Mouse (Mus musculus): ENCODE measurements around the gene Cntnap4. TPM values are rescaled to one million over a fixed set of nuclear protein-coding genes. Genes with fewer than 3 reads are reported as not detected.
A peak's percentile ranks its signal among the peaks of the same experiment; 100 is the strongest.

Gene Cntnap4
- not detected for total RNA-seq (2021)

DNA sequence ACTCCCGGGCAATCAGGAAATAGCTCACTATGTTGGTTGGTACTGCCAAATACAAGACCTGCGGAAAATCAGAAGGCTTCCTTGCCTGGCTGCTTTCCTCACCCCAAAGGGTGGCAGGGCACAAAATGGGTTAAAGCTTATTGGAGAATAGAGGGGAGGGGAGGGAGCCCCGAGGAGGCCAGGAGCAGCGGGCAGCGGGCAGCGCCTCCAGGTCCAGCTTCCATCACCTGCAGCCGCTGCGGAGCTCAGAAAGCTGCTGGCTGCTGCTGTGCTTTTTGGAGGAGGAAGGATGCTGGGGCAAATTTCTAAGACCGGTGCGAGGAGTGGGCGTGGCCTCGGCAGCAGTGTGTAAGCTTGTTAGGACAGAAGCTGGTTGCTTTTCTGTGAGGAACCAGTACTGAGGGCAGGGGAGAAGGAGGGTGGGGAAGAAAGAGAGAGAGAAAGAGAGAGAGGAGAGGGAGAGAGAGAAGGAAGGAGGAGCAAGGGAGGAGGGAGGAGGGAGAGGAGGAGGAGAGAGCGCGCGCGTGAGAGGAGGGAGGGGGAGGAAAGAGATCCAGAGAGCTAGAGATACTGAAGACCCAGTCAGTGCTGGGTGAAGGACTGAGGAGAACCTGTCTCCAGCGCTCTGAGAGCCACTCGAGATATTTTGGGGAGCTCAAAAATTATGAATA lies at the start of gene Cntnap4:
TSS of gene Cntnap4 (plus strand) at position 573 of the 671 bp plus-strand sequence.
- DNase-seq = no peak
- intact Hi-C loops (cut with DNase I) = loop anchor here (2.0 to 5.0 kb wide), 2 partner anchors 403 to 1013 kb away; no protein-coding TSS in a partner anchor

DNA sequence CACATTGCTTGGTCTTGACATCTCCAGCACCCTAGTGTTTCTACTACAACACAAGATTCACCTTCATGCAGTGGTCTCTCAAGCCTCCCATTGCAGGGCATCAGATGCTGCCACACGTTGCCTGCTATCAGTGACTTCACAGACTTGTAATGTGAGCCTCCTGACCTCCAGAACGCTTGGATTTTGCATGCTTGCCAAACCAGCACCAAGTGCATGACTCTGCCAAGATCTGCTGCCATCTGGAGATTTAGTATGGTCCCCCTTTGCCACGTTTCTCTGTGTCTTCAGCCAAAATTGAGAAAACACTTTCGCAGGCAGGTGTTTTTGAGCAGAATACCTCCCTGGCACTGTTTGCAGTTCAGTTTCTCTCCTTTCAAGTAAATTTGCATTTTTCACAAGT lies 12.5 kb upstream of the Cntnap4 start:
- intact Hi-C loops (cut with DNase I) = no loop called here
- no peak for DNase-seq

DNA sequence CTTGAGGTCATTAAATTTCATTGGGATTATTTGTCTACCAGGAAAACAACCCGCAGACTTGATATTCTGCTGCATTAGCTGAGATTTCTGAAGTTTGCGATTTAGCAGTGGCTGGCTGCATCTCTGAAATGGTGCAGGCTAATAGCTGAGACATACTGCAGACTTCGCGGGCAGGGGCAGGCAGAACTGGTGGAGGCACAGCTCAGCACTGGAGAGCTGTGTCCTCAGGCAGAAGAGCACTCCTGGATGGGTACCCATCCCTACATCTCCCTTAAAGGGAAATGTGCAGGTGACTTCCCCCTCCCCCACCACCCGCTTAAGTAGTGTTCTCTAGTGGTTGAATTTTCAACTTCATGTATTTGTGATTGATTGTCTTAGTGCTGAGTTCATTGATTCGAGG lies 698 bp downstream of the Cntnap4 start:
- intact Hi-C loops (cut with DNase I) = loop anchor here (2.0 to 5.0 kb wide), 2 partner anchors 402 to 1012 kb away; no protein-coding TSS in a partner anchor
- no peak for DNase-seq

DNA sequence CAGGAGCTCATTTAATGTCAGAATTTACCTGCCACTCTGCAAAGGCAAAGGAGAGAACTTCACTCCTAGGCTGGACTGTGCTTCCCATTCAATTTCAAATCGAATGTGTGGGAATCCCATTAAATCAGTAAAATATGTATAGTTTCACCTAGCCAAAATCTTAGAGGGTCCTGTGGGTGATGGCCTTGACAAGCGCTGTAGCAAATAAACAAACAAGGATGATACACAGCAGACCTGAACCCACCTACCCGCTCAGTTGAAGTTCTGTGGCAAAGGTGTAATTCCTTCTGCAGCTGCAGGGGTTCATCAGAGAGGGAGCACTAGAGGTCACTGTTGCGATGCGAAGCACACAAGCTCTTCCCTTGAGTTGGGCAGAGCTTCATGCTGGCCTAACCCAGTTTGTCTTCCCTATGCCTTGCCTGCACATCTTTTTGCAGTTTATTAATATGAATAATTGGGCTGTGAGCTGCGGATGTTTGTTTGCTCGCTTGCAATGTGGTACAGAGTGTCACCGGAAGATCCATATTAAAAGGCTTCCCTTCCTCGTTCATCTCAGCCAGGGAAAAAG lies 1.6 kb downstream of the Cntnap4 start:
- DNase-seq = peak; percentile 4 to 12
- intact Hi-C loops (cut with DNase I) = loop anchor here (2.0 to 5.0 kb wide), 2 partner anchors 401 to 1011 kb away; no protein-coding TSS in a partner anchor

DNA sequence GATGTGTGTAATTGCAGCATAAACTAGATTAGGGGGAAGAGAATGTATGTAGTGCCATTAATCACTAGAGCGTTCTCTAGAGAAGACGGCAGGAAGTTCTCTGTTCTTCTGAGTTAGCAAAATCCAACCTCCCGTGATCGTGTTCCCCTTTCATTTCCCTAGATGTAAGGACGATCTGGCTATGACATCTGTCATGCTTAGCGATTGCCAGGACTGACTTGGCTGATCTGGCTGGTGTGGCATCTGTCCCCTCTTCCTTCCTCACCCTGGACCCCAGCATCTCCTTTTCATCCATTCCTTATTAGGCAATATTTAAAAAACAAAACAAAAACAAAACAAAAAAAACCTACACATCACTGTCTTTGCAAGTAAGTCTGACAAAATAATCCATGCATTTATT lies 11.6 kb downstream of the Cntnap4 start:
- no peak for DNase-seq
- intact Hi-C loops (cut with DNase I) = no loop called here

DNA sequence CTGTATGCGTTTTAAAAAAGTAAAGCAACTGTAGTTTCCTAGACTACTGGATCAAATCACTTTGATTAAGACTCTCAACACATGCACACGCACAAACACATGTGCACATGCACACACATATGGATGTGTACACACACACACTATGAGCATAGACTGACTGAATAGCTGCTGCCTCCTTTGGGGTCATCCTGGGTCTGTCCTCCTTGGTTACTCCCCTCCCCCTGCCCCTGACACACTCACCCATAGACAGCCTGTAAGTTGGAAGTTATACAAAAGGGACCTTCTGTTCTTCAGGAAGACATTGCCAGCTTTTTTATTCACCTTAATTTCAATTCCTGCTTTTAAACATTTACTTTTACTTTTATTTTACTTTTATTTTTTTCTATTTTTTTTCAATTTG lies 13.6 kb downstream of the Cntnap4 start:
- intact Hi-C loops (cut with DNase I) = no loop called here
- DNase-seq = no peak

DNA sequence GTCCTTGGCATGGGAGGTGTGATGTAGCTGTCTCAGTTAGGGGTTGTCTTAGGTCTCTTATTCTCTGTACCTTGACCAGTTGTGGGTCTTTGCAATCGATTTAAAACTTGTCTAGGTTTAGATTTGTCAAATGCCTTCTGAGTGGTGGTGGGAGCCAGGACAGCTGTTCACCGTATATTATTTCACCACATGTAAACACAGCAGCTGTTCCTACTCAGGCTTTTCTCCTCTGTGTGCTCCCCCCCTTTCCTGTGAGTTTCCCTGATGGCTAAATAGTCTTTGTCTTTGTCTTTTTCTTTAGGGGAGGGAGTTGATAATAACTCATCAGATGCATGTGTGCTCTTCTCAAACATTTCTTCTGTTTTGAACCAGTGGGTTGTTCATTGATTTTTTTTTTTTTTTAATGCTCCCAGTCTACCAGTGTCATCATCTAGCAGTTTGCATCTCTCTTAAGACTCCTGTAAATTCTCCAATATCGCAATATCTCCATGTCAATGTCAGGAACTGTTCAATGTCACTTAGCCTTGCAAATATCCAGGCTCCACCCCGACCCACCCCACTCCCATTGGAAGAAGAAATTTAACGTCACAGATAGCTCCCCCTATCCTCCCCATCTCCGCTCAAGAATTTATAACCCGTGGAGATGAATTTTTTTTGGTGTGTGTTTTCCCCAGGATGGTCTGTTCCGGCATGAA lies 18.7 kb downstream of the Cntnap4 start:
- no peak for DNase-seq
- intact Hi-C loops (cut with DNase I) = no loop called here

DNA sequence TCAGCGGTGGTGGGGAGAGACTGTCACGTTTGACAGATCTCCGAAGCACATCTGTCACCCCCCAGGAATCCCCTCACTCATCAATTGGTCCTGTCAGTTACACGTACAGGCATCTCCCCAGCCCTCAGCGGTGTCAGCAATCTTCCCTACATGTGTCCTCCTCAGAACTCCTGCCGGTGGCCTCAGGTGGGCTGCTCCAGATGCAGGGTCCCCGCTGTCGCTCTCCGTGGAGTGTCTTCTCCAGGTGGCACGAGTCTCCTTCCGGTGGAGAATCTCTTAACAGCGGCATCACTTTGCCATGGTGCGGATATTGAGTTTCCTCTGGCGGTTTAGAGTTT lies 19.2 kb downstream of the Cntnap4 start:
- no peak for DNase-seq
- intact Hi-C loops (cut with DNase I) = no loop called here

DNA sequence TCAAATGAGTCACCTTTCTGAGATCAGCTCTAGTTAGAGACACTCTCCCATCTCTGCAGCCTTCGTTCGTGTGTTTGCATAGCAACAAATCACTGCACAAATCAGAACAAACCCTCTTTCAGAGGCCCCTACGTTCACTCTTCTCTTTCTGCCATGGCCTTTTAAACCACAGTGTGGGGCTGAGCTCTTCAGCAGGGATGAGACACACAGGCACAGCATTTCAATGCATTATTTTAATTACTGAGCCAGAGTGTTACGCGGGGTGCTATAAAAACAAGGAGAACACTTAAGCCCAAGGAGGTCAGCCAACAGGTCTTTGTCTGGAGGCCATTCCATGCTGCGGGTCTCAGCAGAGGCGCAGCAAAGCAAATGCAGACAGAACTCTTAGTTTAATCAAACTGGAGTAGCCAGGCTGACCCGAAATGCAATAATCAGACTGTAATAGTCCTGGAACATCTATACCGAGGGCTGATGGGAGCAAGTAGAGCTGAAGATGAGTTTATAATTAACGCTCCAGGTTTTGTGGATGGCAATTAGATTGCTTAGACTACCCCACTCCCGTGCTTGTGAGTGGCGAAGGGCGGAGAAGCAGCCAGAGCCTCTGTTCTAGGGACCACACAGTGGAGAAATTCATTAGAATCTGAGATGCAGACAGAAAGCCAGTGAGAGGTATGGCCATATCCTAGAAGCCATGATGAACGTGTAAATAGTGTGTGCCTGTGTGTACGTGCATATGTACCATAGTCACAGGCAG lies 26.4 kb downstream of the Cntnap4 start:
- intact Hi-C loops (cut with DNase I) = no loop called here
- DNase-seq = no peak

DNA sequence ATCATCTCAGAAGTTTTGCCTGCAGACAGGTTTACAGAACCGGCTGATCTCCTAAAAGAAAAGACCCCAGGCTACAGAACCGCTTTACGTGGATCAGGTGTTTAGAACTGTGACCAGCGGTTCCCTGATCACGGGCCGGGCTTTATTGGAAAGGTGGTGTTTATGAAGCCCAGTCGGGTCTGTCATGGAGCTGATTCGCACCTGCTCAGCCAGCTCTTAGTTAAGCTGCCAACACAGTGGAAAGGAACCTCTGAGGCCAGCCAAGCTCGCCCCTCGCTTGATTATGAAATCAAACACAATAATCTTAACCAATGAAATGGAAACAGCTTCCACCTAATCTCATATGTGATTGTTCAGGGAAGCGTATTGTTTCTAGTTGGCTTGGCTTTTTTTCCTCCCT lies 30.1 kb downstream of the Cntnap4 start:
- intact Hi-C loops (cut with DNase I) = no loop called here
- DNase-seq = no peak

DNA sequence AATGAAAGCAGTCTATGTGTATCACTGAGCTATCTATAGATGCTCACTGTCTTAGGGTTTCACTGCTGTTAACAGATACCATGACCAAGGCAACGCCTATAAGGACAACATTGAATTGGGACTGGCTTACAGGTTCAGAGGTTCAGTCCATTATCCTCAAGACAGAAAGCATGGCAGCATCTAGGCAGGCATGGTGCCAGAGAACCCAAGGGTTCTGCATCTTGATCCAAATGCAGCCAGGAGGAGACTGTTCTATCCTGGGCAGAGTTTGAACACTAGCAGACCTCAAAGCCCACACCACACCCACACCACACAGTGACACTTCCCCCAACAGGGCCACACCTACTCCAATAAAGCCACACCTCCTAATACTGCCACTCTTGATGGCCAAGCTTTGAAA lies 31.3 kb downstream of the Cntnap4 start:
- no peak for DNase-seq
- intact Hi-C loops (cut with DNase I) = no loop called here

DNA sequence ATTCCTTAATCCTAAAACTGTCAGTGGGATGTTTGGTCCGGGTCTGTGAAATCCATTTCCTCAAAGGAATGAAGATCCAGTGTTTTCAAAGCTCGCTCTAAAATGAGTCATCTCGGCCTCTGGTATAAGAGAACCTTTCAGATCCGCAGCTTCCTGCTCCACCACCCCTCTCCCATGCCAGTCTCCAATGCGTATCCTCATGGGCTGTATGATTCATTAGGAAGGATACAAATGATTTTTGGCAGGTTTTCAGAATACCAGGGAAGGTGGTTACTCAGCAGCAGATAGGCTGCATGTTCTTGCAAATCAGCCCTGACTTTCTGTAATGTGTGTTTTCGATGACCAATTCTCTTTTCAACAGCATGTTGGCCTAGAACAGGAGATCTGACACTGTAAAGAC lies 40.3 kb downstream of the Cntnap4 start:
- intact Hi-C loops (cut with DNase I) = no loop called here

DNA sequence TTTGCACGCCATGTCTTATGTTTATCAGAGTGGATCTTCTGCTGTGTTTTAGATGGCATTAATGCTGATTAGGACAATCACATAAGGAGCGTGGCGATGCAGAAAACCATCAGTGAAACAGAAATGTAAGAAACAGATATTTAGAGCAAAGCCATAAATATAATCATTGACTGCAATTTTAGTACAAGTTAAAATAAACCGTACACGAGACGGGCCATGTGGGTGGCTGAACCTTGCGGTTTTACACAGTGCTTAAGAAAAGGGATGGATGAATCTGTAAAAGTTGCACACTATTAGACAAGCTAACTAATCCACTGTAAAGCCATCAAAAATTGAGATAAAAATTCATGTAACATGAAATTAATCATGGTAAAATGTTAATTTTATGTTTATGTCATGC lies 58.9 kb downstream of the Cntnap4 start:
- DNase-seq = no peak
- intact Hi-C loops (cut with DNase I) = no loop called here

More for the DNA sequence above, 40.3 kb downstream of the Cntnap4 start:
- no peak for DNase-seq

DNA sequence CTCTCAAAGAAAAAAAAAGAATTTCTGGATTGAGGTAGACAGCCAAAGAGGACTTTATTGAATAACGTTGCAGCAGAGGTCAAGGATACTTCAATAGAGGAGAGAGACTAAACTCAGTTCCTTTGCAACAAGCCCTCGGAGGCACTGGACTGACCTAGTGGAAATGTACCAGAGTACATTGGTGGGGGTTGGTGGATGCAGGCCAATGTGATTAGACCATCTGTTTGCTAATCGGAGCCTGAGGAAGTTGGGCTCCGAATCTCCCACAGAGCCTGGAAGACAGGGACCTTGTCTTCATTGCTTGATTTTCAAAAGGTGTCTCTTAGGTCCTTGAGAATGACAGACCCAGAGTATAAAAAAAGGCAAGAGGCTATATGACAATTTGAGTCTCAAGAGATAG lies 82.8 kb downstream of the Cntnap4 start:
- DNase-seq = no peak
- intact Hi-C loops (cut with DNase I) = no loop called here

DNA sequence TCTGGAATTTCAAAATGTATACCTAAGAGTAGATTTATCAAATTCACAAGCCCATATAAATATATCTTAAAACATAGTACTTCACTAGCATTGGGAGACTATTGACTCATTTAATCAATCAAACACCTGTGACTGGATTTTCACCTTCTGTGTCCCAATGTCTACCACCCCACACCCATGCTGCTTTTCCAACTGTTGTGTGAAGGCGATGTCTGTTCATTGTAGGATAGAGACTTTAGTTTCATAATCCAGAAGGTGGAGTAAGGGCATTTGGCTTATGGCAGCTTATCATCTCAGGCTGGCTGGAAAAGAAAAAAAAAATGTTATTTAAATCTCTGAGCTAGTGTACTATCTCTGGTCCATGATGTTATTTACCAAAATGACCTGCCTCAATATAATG lies 83.4 kb downstream of the Cntnap4 start:
- intact Hi-C loops (cut with DNase I) = no loop called here
- no peak for DNase-seq

DNA sequence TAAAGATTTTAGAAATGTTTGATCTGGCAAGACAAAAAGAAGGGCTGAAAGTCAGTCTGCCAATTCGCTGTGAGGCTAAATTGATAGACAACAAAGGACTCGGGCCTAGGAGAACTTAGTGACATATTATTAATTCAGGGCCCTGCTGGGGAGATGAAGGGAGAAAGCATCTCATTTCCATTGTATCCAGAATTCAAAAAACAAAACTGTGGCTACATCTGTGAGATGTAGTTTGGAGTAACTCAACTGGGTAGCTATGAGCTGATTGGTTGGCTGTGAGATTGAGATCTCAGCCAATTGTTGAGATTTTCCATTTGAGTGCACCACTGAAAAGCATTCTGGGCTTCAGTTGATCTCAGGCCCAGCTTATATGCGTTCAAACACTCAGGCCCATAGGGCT lies 84.2 kb downstream of the Cntnap4 start:
- DNase-seq = no peak
- intact Hi-C loops (cut with DNase I) = no loop called here

DNA sequence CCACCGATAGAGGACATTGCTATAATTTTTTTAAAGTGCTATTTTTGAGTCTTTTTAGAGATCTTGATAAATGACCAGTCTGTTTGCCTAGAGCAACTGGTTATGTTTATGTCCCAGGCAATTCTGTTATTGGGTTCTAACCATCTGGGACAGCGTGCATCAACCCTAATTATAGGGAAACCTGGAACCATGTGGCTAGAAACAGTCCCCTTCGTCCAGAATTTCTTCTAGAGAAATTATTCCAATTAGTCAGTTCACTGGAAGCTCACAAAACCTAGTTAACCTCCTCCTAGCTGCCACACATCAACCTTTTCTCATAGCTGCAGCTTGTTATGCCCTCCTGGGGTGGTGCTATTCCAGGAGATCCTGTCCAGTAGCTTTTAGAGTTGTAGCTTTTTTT lies 94.2 kb downstream of the Cntnap4 start:
- intact Hi-C loops (cut with DNase I) = no loop called here

DNA sequence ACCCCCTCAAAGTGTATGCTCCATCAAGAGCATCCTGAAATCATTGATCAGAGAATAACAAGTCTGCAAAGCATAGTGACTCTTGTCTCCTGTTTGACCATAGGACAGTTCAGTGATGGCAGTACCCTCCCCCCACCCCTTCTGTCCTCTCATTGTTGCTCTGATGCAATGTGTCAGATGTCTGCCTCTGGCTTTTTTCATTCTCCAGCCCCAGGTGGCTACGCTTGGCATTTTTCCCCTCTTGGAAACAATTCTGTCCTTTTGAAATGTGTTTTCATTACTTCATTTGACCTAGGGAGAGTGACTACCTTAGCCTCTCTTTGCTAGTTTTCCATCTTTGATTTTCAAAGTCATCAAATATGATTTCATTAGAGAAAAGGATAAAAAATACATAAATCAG lies 104.8 kb downstream of the Cntnap4 start:
- intact Hi-C loops (cut with DNase I) = no loop called here
- no peak for DNase-seq

More for the DNA sequence above, 94.2 kb downstream of the Cntnap4 start:
- DNase-seq = no peak

DNA sequence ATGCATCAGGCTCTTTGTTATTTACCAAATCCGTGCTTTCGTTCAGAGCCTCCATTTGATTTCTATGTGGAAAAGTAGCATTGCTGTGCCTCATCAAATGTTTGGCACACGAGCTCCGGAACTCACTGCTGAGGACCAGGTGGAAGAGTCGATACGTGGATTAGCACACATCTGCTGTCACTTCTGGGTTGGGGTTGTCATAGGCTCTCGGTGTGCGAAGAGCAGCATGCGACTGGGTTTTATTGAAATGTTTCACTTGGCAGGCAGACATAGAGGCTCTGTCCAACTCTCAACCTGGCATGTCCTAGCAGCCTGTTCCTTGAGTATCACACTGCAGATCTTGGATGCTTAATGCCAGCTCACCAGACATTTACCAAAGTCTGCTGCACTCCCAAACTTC lies 111.9 kb downstream of the Cntnap4 start:
- intact Hi-C loops (cut with DNase I) = no loop called here
- DNase-seq = no peak

DNA sequence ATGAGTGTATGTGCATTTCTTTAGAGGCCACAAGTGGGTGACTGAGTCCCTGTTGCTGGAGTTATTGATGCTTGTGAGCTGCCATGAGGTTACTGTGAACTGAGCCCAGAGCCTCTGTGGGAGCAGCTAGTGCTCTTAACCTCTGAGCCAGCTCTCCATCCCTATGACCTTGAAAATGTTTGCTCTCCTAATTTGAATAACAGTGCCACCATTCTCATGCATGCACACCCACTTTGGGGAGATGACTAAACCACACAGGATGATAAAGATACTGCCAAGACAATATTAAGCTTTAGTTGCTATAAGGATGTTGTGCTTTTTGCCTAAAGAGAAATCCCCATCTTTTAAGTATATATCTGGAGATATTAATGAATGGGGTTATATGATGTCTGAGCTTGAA lies 125.9 kb downstream of the Cntnap4 start:
- DNase-seq = no peak
- intact Hi-C loops (cut with DNase I) = no loop called here

DNA sequence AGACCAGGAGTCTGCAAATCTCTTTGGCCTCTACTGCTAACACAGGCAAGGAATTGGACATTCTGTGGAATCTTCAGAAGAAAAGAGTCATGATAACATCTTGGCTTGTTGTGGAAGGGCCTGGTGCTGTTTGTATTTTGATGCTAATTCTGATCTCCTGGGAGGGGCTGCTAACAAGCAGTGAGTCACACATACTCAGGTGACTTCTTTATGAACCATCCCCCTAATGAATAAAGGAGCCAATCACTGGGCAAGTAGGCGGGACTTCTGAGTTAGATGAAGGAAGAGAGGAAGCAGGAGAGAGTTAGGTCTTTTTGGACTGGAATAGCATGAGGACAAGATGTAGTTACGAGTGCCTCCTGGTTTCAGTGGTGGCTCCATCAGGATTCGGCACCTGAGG lies 128.3 kb downstream of the Cntnap4 start:
- intact Hi-C loops (cut with DNase I) = no loop called here
- no peak for DNase-seq

All from heart, postnatal 10 days (tissue).